Mouse (Mus musculus) heart, postnatal 0 days (tissue): ENCODE results near the gene Cdc42ep5. TPM values are rescaled to one million over a fixed set of nuclear protein-coding genes. Genes with fewer than 3 reads are reported as not detected.

Experiments used
- ATAC-seq: fragments of 200-750 bp; cut with Nextera tagmentation; 2 replicates; pipeline ENCODE4 v1.8.0; 2017; ENCODE audit warnings: low read depth, moderate number of reproducible peaks, moderate library complexity; ENCODE audit not compliant: insufficient read depth
- DNase-seq: peaks from one replicate; pipeline ENCODE4 v3.0.0-alpha.2; 2016; ENCODE audit warnings: low spot score
- H3K27ac ChIP-seq: fragments of 300-500 bp; sonication (generic); 2 replicates; pipeline ENCODE4 v1.5.1; 2014; ENCODE audit warnings: low read depth, mild to moderate bottlenecking
- H3K27me3 ChIP-seq: fragments of 300-500 bp; sonication (generic); 2 replicates; pipeline ENCODE4 v1.6.1; 2014; ENCODE audit warnings: low read length, mixed read lengths; ENCODE audit not compliant: control insufficient read depth, insufficient read depth
- H3K36me3 ChIP-seq: fragments of 300-500 bp; sonication (generic); replicated peaks from 2 replicates; pipeline ENCODE4 v1.6.1; 2014; ENCODE audit warnings: low read length, mixed read lengths; ENCODE audit not compliant: control insufficient read depth, insufficient read depth
- H3K4me1 ChIP-seq: fragments of 300-500 bp; sonication (generic); 2 replicates; pipeline ENCODE4 v1.6.1; 2014; ENCODE audit warnings: antibody characterized with exemption; ENCODE audit not compliant: control insufficient read depth, insufficient read depth
- H3K4me2 ChIP-seq: fragments of 300-500 bp; sonication (generic); 2 replicates; pipeline ENCODE4 v1.6.1; 2014; ENCODE audit warnings: low read depth, mild to moderate bottlenecking, low read length, moderate library complexity
- H3K4me3 ChIP-seq: fragments of 300-500 bp; sonication (generic); 2 replicates; pipeline ENCODE4 v1.5.1; 2014; ENCODE audit warnings: low read depth, low read length
- H3K9ac ChIP-seq: fragments of 300-500 bp; sonication (generic); replicated peaks from 2 replicates; pipeline ENCODE4 v1.6.1; 2014; ENCODE audit warnings: low read depth, low read length, mixed read lengths
- H3K9me3 ChIP-seq: fragments of 300-500 bp; sonication (generic); replicated peaks from 2 replicates; pipeline ENCODE4 v1.6.1; 2016; ENCODE audit warnings: low read length; ENCODE audit not compliant: control insufficient read depth
- CTCF ChIP-seq: IDR thresholded peaks from 2 replicates; pipeline ENCODE4 v1.5.1; 2016; ENCODE audit warnings: antibody characterized with exemption, control low read depth, low read depth
- EP300 ChIP-seq: IDR thresholded peaks from 2 replicates; pipeline ENCODE4 v1.6.1; 2016; ENCODE audit warnings: antibody characterized with exemption, low read depth
- WGBS: fragments of 180-500 bp; shearing (Covaris S2); extraction: QIAGEN DNeasy Blood & Tissue Kit; methylation state at CpG from one replicate; pipeline ENCODE4 v1.1.7; 2014; 5-methylcytosine and 5-hydroxymethylcytosine counted together
- polyA plus RNA-seq: library from polyadenylated mRNA; unstranded; fragments of >200 nt; fragmentation: Nextera tagmentation; extraction: Ambion mirVana; gene quantifications from 2 replicates; pipeline ENCODE4 v1.2.1, GENCODE M21; 2015
- total RNA-seq: library from RNA; depleted of rRNA; stranded (reverse); fragments of >200 nt; gene quantifications from 2 replicates; pipeline ENCODE4 v1.2.3, GENCODE M21; 2014; ENCODE audit warnings: low replicate concordance

The Cdc42ep5 gene
- total and polyA plus RNA-seq, 2 experiments from 2014 or later: 21.0 to 37.4 TPM

DNA sequence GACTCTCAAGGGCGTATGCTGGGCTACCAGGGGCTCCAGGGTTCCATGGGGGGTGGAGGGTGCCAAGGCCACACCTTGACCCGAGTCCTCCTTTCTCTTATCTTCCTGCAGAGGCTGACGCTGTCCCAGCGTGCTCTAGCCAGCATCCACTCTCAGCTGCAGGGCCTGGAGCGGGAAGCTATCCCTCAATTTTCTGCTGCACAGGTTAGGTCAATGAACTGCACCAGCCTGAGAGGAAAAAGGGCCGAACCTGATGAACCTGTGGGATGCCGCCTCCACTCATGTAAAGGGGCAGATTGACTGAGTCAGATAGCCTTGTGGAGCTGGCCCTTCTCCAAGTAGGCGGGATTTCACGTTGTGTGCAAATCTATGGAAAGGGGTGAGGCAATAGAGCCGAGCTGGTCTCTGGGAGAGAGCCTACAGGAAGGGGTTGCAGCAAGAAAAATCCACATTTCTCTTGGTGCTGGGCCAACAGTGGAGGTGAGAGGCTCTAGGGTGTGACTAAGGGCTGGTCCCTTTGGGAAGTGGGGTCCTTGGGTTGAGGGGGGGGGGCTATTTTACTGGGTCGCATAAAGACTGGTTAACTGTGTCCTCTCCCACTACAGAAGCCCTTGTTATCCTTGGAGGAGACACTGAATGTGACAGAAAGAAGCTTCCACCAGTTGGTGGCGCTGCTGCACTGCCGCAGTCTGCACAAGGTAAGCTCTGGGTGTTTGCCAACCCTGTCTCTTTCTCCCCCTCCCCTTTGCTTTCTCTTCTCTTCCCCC lies 33.8 kb downstream of the Cdc42ep5 start:
- no peaks in the 10 kb centered on the region for H3K9me3 ChIP-seq
- H3K9ac ChIP-seq: no peak overlapping the region
- H3K4me3 ChIP-seq: no peak overlapping the region
- DNase-seq: peak; percentile 69
- TF ChIP-seq CTCF: peak; percentile 90
- no peak for TF ChIP-seq EP300
- H3K4me2 ChIP-seq: no peak overlapping the region
- WGBS: 29% methylated on average over 13 of the region's 13 CpGs
- peak; percentile 52; the same call in 1 of the 2 replicates for ATAC-seq
- no peaks in the 10 kb centered on the region; the same call in 1 of the 2 replicates for H3K4me1 ChIP-seq
- H3K27me3 ChIP-seq: no peaks in the 10 kb centered on the region
- no peak overlapping the region for H3K27ac ChIP-seq
- no peaks in the 10 kb centered on the region for H3K36me3 ChIP-seq

DNA sequence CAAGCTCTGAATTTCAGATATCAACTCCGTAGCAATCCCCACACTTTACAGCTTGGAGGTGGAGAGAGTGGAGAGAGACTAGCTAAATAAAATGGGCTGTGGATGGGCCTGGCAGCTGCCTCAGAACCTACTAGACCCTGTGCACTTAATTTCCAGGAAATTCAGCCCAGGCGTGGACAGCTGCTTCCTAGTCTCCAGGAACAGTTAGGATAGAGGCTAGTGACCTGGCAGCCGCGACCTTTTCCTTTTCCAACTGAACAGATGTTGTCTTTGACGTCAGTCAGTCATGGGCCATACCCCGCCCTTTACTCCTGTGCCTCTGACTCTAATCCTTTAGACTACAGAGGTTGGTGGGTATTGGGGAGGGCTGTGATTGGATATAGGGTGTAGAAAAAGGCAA lies 35.8 kb downstream of the Cdc42ep5 start:
- H3K9ac ChIP-seq: peak overlapping the region; percentile 21; the same call in 1 of the 2 replicates
- no peaks in the 10 kb centered on the region for H3K9me3 ChIP-seq
- no peak overlapping the region for H3K4me3 ChIP-seq
- WGBS: 41% methylated on average over 6 of the region's 6 CpGs
- peak; percentile 32 for DNase-seq
- ATAC-seq: peak; percentile 39
- peaks cover 8% of the 10 kb centered on the region; the same call in 1 of the 2 replicates for H3K4me1 ChIP-seq
- H3K27me3 ChIP-seq: no peaks in the 10 kb centered on the region
- H3K27ac ChIP-seq: peak overlapping the region; percentile 30; the same call in 1 of the 2 replicates
- H3K4me2 ChIP-seq: no peak overlapping the region
- TF ChIP-seq EP300 (no peak), CTCF (no peak)
- no peaks in the 10 kb centered on the region for H3K36me3 ChIP-seq

DNA sequence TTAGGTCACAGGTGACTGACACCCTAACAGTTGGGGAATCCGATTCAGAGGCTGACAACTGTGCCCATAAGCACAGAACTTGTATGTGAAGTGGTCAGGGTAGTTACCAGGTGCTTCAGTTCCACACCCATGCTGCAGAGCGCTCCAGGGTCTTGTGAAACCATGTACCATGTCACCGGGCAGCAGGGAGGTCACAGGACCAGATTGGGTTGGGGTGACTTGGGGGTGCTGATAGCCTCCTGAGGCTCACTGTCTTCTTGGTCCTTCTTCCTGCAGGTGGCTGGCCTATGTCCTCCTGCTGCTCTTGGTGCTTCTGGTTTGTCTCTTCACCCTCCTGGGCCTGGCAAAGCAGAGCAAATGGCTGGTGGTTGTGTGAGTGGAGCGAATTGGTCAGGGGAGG lies 36.8 kb downstream of the Cdc42ep5 start:
- Histone ChIP-seq H3K4me2 (no peak overlapping the region), H3K27me3 (no peaks in the 10 kb centered on the region), H3K36me3 (no peaks in the 10 kb centered on the region), H3K27ac (no peak overlapping the region), H3K4me1 (peaks cover 11% of the 10 kb centered on the region; the same call in 1 of the 2 replicates), H3K9me3 (no peaks in the 10 kb centered on the region), H3K4me3 (no peak overlapping the region), H3K9ac (no peak overlapping the region)
- no peak for DNase-seq
- no peak for ATAC-seq
- 82% methylated on average over 4 of the region's 4 CpGs for WGBS
- TF ChIP-seq CTCF: no peak
- no peak for TF ChIP-seq EP300

DNA sequence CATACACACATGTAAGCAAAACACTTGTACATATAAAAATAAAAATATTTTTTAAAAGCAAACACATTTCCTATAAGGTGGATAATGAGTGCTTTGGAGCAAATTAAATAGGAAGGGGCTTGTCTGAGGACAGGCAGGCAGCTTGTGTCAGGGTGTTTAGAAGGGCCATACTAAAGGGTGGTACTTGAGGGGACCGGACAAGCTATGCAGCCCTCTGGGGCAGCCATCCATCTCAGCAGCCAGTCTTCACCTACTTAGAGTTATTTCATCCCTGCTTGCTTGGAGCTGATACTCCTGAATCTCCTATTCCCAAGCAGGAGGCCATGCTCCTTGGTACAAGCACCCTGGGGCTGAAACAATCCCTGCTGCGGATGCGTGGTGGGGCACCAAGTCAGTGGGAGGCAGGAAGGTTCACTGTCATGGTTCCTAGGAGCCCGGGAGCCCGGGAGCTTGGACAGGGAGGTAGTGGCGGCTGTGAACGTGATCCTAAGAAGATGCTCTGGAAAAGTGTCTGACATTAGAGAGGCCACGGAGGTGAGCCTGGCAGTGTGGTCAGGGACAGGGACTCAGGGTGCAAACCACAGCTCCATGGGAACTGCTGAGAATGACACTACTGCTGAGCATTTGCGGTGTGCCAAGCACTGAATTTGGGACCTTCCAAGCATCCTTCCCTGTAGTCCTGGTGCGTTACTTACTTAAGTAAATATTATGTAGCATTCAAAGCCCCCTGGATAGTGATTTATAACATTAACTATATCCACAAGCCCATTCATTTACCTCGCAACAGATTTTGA lies 37.5 kb downstream of the Cdc42ep5 start:
- no peak overlapping the region for H3K4me3 ChIP-seq
- no peak overlapping the region for H3K9ac ChIP-seq
- no peak for TF ChIP-seq CTCF
- TF ChIP-seq EP300: no peak
- H3K9me3 ChIP-seq: no peaks in the 10 kb centered on the region
- WGBS: 80% methylated on average over 11 of the region's 11 CpGs
- H3K4me1 ChIP-seq: peaks cover 11% of the 10 kb centered on the region; the same call in 1 of the 2 replicates
- ATAC-seq (no peak), DNase-seq (no peak)
- no peaks in the 10 kb centered on the region for H3K36me3 ChIP-seq
- H3K27me3 ChIP-seq: no peaks in the 10 kb centered on the region
- H3K27ac ChIP-seq: no peak overlapping the region
- H3K4me2 ChIP-seq: no peak overlapping the region

DNA sequence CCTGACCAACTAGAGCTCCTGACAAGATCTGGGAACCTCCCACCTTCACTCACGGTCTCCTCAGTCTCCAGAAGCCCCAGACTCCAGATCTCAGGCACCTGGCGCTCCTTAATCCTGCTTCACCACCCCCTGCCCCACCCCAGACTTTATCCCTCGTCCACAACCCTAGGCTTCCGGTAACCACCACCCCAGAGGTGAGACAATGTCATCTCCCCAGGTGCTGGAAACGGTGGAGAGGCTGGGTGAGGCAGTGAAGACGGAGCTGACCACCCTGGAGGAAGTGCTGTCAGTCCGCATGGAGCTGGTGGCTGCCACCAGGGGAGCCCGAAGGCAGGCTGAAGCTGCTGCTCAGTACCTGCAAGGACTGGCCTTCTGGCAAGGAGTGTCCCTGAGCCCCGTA lies 39.4 kb downstream of the Cdc42ep5 start:
- TF ChIP-seq CTCF: no peak
- no peak for TF ChIP-seq EP300
- Histone ChIP-seq H3K27ac (no peak overlapping the region), H3K4me3 (no peak overlapping the region), H3K36me3 (no peaks in the 10 kb centered on the region), H3K9me3 (no peaks in the 10 kb centered on the region), H3K9ac (no peak overlapping the region), H3K4me1 (peaks cover 11% of the 10 kb centered on the region; the same call in 1 of the 2 replicates), H3K4me2 (no peak overlapping the region), H3K27me3 (0 out of 2 replicates have a peak, but pooled peaks cover 5% of the 10 kb centered on the region)
- 22% methylated on average over 9 of the region's 9 CpGs for WGBS
- no peak for DNase-seq
- no peak for ATAC-seq
